8 mouse cellular contexts compared by ENCODE assay signal in the genomic region with DNA sequence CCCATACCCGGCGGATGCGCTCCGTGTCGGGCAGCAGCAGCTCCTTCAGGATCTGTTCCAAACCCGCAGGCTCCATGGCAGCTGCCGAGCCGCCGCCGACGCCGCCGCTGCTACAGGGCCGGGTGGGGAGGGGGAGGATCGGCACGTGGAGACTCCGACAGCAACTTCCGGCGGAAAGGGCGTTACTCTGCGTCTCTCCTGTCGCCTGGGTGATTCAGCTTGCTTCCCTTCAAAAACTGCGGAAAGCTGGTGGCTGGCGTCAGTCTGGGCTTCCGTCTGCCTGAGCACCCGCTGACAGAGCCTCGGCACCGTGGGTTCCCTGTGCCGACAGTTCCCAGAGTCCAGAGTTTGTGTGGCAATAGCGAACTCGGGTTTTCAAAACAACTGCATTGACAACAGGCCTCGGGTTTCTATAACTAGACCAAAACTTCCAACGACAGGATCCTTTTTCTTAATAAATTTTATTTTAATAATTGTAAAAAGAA. TPM values are rescaled to one million over a fixed set of nuclear protein-coding genes. Genes with fewer than 3 reads are reported as not detected.
DNase-seq lines count a peak whose midpoint lies in the region; ATAC-seq and TF ChIP-seq lines count a peak whose summit lies in the region.

A gene (minus strand): TSS at position 435 of the 485 bp plus-strand sequence.

- H3K9me3 ChIP-seq in E14TG2a.4 (ENCODE audit: low read length): no peaks in the 10 kb centered on the region
- H3K9me3 ChIP-seq in forebrain, embryonic 13.5 days (replicated peaks): no peaks in the 10 kb centered on the region
- H3K9me3 ChIP-seq in liver, postnatal 0 days (ENCODE audit: low read length): no peaks in the 10 kb centered on the region
- H3K9me3 ChIP-seq in neural tube, embryonic 14.5 days (ENCODE audit: control insufficient read depth, low read length): no peaks in the 10 kb centered on the region

- H3K4me1 ChIP-seq in E14TG2a.4 (replicated peaks; ENCODE audit: low read depth, low read length): peaks cover 54% of the 10 kb centered on the region
- peaks cover 14% of the 10 kb centered on the region for H3K4me1 ChIP-seq in forebrain, embryonic 13.5 days
- peaks cover 7% of the 10 kb centered on the region for H3K4me1 ChIP-seq in liver, postnatal 0 days (ENCODE audit: insufficient read depth)
- peaks cover 8% of the 10 kb centered on the region; the same call in 1 of the 2 replicates for H3K4me1 ChIP-seq in neural tube, embryonic 14.5 days (ENCODE audit: control insufficient read depth, insufficient read depth, low read length)

- ATAC-seq in forebrain, embryonic 13.5 days: peak; percentile 94
- ATAC-seq in liver, postnatal 0 days: peak; percentile 95
- ATAC-seq in neural tube, embryonic 14.5 days (ENCODE audit: low read depth): peak; percentile 93

- peak within 1 kb of the TSS; percentile 83 for H3K9ac ChIP-seq in forebrain, embryonic 13.5 days
- peak within 1 kb of the TSS; percentile 61 for H3K9ac ChIP-seq in liver, postnatal 0 days (replicated peaks)
- H3K9ac ChIP-seq in neural tube, embryonic 14.5 days (replicated peaks; ENCODE audit: low read depth, low read length): peak within 1 kb of the TSS; percentile 58

- intact Hi-C loops in heart, postnatal 10 days (cut with DNase I): no loop called here

- peaks cover 84% of the 10 kb centered on the region for H3K36me3 ChIP-seq in E14TG2a.4 (ENCODE audit: insufficient read depth, low read length)
- peaks cover 81% of the 10 kb centered on the region for H3K36me3 ChIP-seq in forebrain, embryonic 13.5 days (ENCODE audit: poor library complexity, severe bottlenecking)
- H3K36me3 ChIP-seq in liver, postnatal 0 days (replicated peaks; ENCODE audit: insufficient read depth, low read length): peaks cover 69% of the 10 kb centered on the region
- peaks cover 52% of the 10 kb centered on the region for H3K36me3 ChIP-seq in neural tube, embryonic 14.5 days (ENCODE audit: control insufficient read depth, insufficient read depth, low read length)

- no peaks in the 10 kb centered on the region for H3K27me3 ChIP-seq in E14TG2a.4 (ENCODE audit: insufficient read depth, low read length)
- no peaks in the 10 kb centered on the region for H3K27me3 ChIP-seq in forebrain, embryonic 13.5 days
- no peaks in the 10 kb centered on the region for H3K27me3 ChIP-seq in liver, postnatal 0 days (ENCODE audit: insufficient read depth, low read length)
- no peaks in the 10 kb centered on the region for H3K27me3 ChIP-seq in neural tube, embryonic 14.5 days (ENCODE audit: control insufficient read depth, insufficient read depth, low read length)

- peak within 1 kb of the TSS; percentile 93 for H3K4me2 ChIP-seq in forebrain, embryonic 13.5 days
- H3K4me2 ChIP-seq in liver, postnatal 0 days (ENCODE audit: low read depth, low read length): peak within 1 kb of the TSS; percentile 82
- H3K4me2 ChIP-seq in neural tube, embryonic 14.5 days (ENCODE audit: low read depth, low read length): peak within 1 kb of the TSS; percentile 95

- 0 out of 2 replicates have a peak, but pooled peaks have one; percentile 16 for TF ChIP-seq EP300 in liver, postnatal 0 days (IDR thresholded peaks at IDR 0.05; ENCODE audit: low read depth)

- H3K4me3 ChIP-seq in E14TG2a.4 (replicated peaks; ENCODE audit: low read length): peak within 1 kb of the TSS; percentile 91
- H3K4me3 ChIP-seq in forebrain, embryonic 13.5 days: peak within 1 kb of the TSS; percentile 63
- peak within 1 kb of the TSS; percentile 55 for H3K4me3 ChIP-seq in liver, postnatal 0 days (ENCODE audit: low read depth, low read length)
- H3K4me3 ChIP-seq in neural tube, embryonic 14.5 days (ENCODE audit: low read depth, low read length): peak within 1 kb of the TSS; percentile 54

- H3K27ac ChIP-seq in forebrain, embryonic 13.5 days: peak within 1 kb of the TSS; percentile 82
- H3K27ac ChIP-seq in liver, postnatal 0 days (ENCODE audit: low read depth): peak within 1 kb of the TSS; percentile 53; the same call in 1 of the 2 replicates
- H3K27ac ChIP-seq in neural tube, embryonic 14.5 days (ENCODE audit: low read depth, low read length): peak within 1 kb of the TSS; percentile 72

- peak; percentile 76 for DNase-seq in c-Kit-positive CD71-positive TER-119-positive erythroid progenitor cells, embryonic 14.5 days (ENCODE audit: low spot score)
- DNase-seq in heart, postnatal 10 days: peak; percentile 91 to 94
- no peak for DNase-seq in large intestine, adult 2 months (ENCODE audit: low read depth, low spot score)
- peak; percentile 92 for DNase-seq in liver, postnatal 0 days
- peak; percentile 85 for DNase-seq in testis, postnatal 10 days (ENCODE audit: low spot score)

- no peak for TF ChIP-seq CTCF in E14TG2a.4 (conservative IDR thresholded peaks at IDR 0.05; ENCODE audit: low read length)
- no peak for TF ChIP-seq CTCF in liver, postnatal 0 days (IDR thresholded peaks at IDR 0.05; ENCODE audit: low read depth)

- 2% methylated on average over 33 of the region's 33 CpGs for WGBS in forebrain, embryonic 13.5 days
- WGBS in large intestine, adult 2 months: under 1% methylated on average over 33 of the region's 33 CpGs
- WGBS in liver, postnatal 0 days (ENCODE audit: insufficient replicate concordance): 1% methylated on average over 33 of the region's 33 CpGs
- WGBS in neural tube, embryonic 14.5 days: 2% methylated on average over 30 of the region's 33 CpGs

RNA-seq across cellular contexts. Expression of the gene that starts here (rescaled TPM):
- 65.5 and 76.0 TPM in 2 replicates for polyA plus RNA-seq in forebrain, embryonic 13.5 days (2015; fragmentation: Nextera tagmentation; extraction: Ambion mirVana)
- total RNA-seq in heart, postnatal 10 days (2021): 10 to 100 TPM; 54.7 to 55.0 TPM
- 39.2 and 46.0 TPM in 2 replicates for polyA plus RNA-seq in large intestine, adult 2 months (2012; rRNA removed)
- 14.7 and 16.6 TPM in 2 replicates for polyA plus RNA-seq in liver, postnatal 0 days (2015; fragmentation: Nextera tagmentation; extraction: Ambion mirVana)
- 109 and 110 TPM in 2 replicates for polyA plus RNA-seq in neural tube, embryonic 14.5 days (2014; fragmentation: Nextera tagmentation; extraction: Ambion mirVana)
